Mouse (Mus musculus) intestine, postnatal 0 days (tissue): ENCODE measurements around the gene Rasl11b. TPM values are rescaled to one million over a fixed set of nuclear protein-coding genes. Genes with fewer than 3 reads are reported as not detected.

Experiments
- ATAC-seq: fragments of 200-750 bp; cut with Nextera tagmentation; 2 replicates; pipeline ENCODE4 v1.8.0; 2017; ENCODE audit warnings: mild to moderate bottlenecking, moderate TSS enrichment, moderate library complexity
- H3K27ac ChIP-seq: fragments of 300-500 bp; sonication (generic); 2 replicates; pipeline ENCODE4 v1.5.1; 2014; ENCODE audit warnings: mild to moderate bottlenecking, low read depth, low read length, moderate library complexity
- H3K27me3 ChIP-seq: fragments of 300-500 bp; sonication (generic); replicated peaks from 2 replicates; pipeline ENCODE4 v1.6.1; 2014; ENCODE audit warnings: low read length, mixed read lengths; ENCODE audit not compliant: control insufficient read depth, insufficient read depth
- H3K36me3 ChIP-seq: fragments of 300-500 bp; sonication (generic); 2 replicates; pipeline ENCODE4 v1.6.1; 2014; ENCODE audit warnings: mild to moderate bottlenecking, moderate library complexity; ENCODE audit not compliant: control insufficient read depth, insufficient read depth
- H3K4me1 ChIP-seq: fragments of 300-500 bp; sonication (generic); replicated peaks from 2 replicates; pipeline ENCODE4 v1.6.1; 2014; ENCODE audit warnings: antibody characterized with exemption, low read length, mixed read lengths; ENCODE audit not compliant: control insufficient read depth, insufficient read depth
- H3K4me2 ChIP-seq: fragments of 300-500 bp; sonication (generic); replicated peaks from 2 replicates; pipeline ENCODE4 v1.6.1; 2014; ENCODE audit warnings: low read depth, mild to moderate bottlenecking, moderate library complexity
- H3K4me3 ChIP-seq: fragments of 300-500 bp; sonication (generic); 2 replicates; pipeline ENCODE4 v1.5.1; 2014; ENCODE audit warnings: low read depth, low read length
- H3K9ac ChIP-seq: fragments of 300-500 bp; sonication (generic); 2 replicates; pipeline ENCODE4 v1.6.1; 2014; ENCODE audit warnings: mild to moderate bottlenecking, low read depth, low read length
- H3K9me3 ChIP-seq: fragments of 300-500 bp; sonication (generic); 2 replicates; pipeline ENCODE4 v1.6.1; 2016; ENCODE audit warnings: mixed run types; ENCODE audit not compliant: control insufficient read depth
- CTCF ChIP-seq: sonication (generic); IDR thresholded peaks from 2 replicates; pipeline ENCODE4 v1.5.1; 2016; ENCODE audit warnings: low read depth, mild to moderate bottlenecking, control low read depth, antibody characterized with exemption, moderate library complexity
- WGBS: fragments of 180-500 bp; shearing (Covaris S2); extraction: QIAGEN DNeasy Blood & Tissue Kit; methylation state at CpG from one replicate; pipeline ENCODE4 v1.1.7; 2014; 5-methylcytosine and 5-hydroxymethylcytosine counted together
- polyA plus RNA-seq: library from polyadenylated mRNA; unstranded; fragments of >200 nt; fragmentation: Nextera tagmentation; extraction: Ambion mirVana; gene quantifications from 2 replicates; pipeline ENCODE4 v1.2.1, GENCODE M21; 2015

Gene Rasl11b
- polyA plus RNA-seq, result 15.9 and 19.4 TPM in 2 replicates

GRCm38 (mm10) chr5:74194841-74195613, at the start of gene Rasl11b:
TSS of gene Rasl11b (plus strand) at chr5:74195286.
- Histone ChIP-seq H3K36me3 (peaks cover 21% of the 10 kb centered on the region), H3K4me2 (peak within 1 kb of the TSS; percentile 98), H3K9ac (peak within 1 kb of the TSS; percentile 80), H3K9me3 (no peaks in the 10 kb centered on the region), H3K27ac (peak within 1 kb of the TSS; percentile 72), H3K4me3 (peak within 1 kb of the TSS; percentile 80), H3K4me1 (0 out of 2 replicates have a peak, but pooled peaks cover 3% of the 10 kb centered on the region), H3K27me3 (no peaks in the 10 kb centered on the region)
- TF ChIP-seq CTCF, result peak; percentile 65
- 0% methylated on average over 82 of the region's 82 CpGs for WGBS
- ATAC-seq, result peak; percentile 89

GRCm38 (mm10) chr5:74147631-74148030, 47.5 kb upstream of the Rasl11b start:
- peaks cover 9% of the 10 kb centered on the region; the same call in 1 of the 2 replicates for H3K4me1 ChIP-seq
- no peaks in the 10 kb centered on the region for H3K36me3 ChIP-seq
- H3K4me3 ChIP-seq, result no peak overlapping the region
- no peak overlapping the region for H3K27ac ChIP-seq
- H3K9ac ChIP-seq, result no peak overlapping the region
- H3K9me3 ChIP-seq, result no peaks in the 10 kb centered on the region
- no peak for ATAC-seq
- no peak overlapping the region for H3K4me2 ChIP-seq
- no peak for TF ChIP-seq CTCF
- WGBS, result 71% methylated on average over 10 of the region's 10 CpGs
- H3K27me3 ChIP-seq, result no peaks in the 10 kb centered on the region

DNA sequence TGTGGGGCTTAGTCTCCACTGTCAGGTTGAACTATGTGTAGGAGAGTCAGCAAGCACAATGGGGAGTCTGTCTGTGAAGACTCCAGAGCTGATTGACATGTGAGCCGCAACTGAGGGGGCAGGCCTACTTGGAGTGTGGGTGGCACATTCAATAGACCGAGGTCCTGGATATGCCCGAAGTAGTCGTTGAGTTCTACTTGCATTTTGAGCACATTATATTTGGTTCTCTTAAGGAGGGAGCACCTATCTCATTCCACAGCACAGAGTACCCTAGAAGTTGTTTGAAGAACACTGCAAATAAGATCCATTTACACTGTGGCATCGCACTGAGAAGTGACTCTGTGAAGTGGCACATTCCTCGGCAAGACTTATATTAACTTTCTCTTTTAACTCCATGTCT, 45.1 kb upstream of the Rasl11b start:
- Histone ChIP-seq H3K9ac (no peak overlapping the region), H3K4me1 (no peaks in the 10 kb centered on the region), H3K4me3 (no peak overlapping the region), H3K4me2 (no peak overlapping the region), H3K27me3 (no peaks in the 10 kb centered on the region), H3K36me3 (no peaks in the 10 kb centered on the region), H3K9me3 (no peaks in the 10 kb centered on the region), H3K27ac (no peak overlapping the region)
- TF ChIP-seq CTCF, result no peak
- 85% methylated on average over 6 of the region's 6 CpGs for WGBS
- ATAC-seq, result no peak

DNA sequence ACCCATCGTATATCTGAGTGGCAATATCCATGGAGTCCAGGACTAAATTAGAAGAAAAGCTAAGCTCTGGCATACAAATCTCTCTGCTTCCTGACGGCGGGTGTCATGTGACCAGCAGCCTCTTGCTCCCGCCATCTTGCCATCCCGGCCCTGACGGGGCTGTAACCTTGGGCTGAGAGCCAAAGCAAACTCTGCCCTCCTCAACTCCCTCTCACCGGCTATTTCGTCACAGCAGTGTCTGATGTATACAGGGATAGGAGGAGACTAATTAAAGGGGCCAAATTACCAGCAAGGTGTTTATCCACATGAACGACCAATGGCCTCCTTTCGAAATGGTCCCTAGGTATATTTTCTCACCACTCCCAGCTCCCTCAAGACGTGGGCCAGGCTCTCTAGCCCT, 43.3 kb upstream of the Rasl11b start:
- TF ChIP-seq CTCF, result no peak
- WGBS, result 68% methylated on average over 11 of the region's 11 CpGs
- Histone ChIP-seq H3K9me3 (no peaks in the 10 kb centered on the region), H3K36me3 (no peaks in the 10 kb centered on the region), H3K4me2 (no peak overlapping the region), H3K9ac (no peak overlapping the region), H3K27me3 (no peaks in the 10 kb centered on the region), H3K27ac (no peak overlapping the region), H3K4me1 (no peaks in the 10 kb centered on the region), H3K4me3 (no peak overlapping the region)
- no peak for ATAC-seq

DNA sequence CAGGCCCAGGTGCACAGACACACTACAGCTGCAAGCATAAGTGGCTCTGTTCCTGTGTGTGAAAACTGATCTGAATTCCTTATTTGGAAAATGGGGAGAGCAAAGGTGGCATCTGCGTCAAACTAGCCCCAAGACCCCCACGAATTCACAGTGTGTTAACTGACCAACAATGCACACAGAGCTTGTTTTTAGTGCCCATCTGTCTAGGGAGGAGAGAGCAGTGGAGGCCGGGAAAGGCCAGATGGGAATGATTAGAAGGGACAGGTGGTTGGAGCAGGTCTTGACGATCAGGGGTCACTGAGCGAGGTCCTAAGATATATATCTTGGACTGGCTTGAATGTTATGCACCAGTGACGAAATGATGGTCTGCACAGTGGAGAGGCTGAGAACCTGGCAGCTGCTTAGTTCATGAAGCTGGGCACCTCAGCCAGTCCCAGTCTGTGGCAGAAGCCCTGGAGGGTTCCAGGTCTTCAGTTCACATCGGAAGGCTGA, 39.2 kb upstream of the Rasl11b start:
- Histone ChIP-seq H3K36me3 (no peaks in the 10 kb centered on the region), H3K4me1 (no peaks in the 10 kb centered on the region; the same call in 1 of the 2 replicates), H3K4me3 (no peak overlapping the region), H3K9ac (no peak overlapping the region), H3K27ac (no peak overlapping the region), H3K9me3 (no peaks in the 10 kb centered on the region), H3K4me2 (no peak overlapping the region), H3K27me3 (no peaks in the 10 kb centered on the region)
- 73% methylated on average over 7 of the region's 7 CpGs for whole genome bisulfite sequencing
- no peak for TF ChIP-seq CTCF
- ATAC-seq, result no peak

DNA sequence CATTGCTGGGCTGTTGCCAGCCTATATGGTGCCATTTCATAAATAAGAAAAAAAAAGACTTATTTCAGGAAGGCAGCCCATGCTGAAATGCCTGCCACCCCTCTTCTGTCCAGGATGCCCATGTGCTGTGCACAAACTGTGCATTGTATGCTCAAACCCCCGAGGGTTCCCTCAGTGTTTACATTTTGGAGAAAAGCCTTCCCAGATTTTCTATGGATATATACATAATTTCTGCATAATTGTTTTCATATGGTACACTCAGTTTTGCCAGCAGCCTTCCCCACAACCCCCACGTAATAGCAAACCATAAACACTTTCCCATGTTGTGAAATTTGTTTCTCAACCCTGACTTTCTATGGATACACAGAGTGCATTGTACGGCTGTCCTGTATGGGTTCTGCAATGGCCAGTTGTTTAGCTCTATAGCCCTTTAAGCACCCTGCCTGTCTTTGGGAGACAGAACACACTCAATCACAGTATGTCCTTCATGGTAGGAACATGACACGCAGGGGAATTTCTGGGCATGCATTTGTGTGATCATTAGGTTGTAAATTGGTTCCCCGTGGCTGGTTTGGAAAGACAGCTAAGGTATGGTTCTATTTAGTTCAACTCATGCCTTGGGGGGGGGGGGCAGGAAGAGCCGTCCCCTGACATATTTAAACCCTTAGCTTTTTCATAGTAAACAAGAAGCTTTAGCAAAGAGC, 36.0 kb upstream of the Rasl11b start:
- no peak for ATAC-seq
- H3K9ac ChIP-seq, result no peak overlapping the region
- H3K9me3 ChIP-seq, result no peaks in the 10 kb centered on the region
- no peaks in the 10 kb centered on the region for H3K36me3 ChIP-seq
- TF ChIP-seq CTCF, result no peak
- no peak overlapping the region for H3K4me2 ChIP-seq
- H3K4me1 ChIP-seq, result peaks cover 6% of the 10 kb centered on the region; the same call in 1 of the 2 replicates
- no peak overlapping the region for H3K4me3 ChIP-seq
- no peaks in the 10 kb centered on the region for H3K27me3 ChIP-seq
- no peak overlapping the region for H3K27ac ChIP-seq
- WGBS, result 75% methylated on average over 6 of the region's 6 CpGs
